Mouse (Mus musculus) ES-Bruce4 (cell line): ENCODE measurements around the gene Fgfbp3.

Experiments used
- CTCF ChIP-seq: IDR thresholded peaks from one replicate; pipeline ENCODE4 v1.8.1; 2011; ENCODE audit warnings: low read depth, low read length
- POLR2A ChIP-seq: IDR thresholded peaks from one replicate; pipeline ENCODE4 v1.8.1; 2011; ENCODE audit warnings: low read length; ENCODE audit not compliant: insufficient read depth

- no peak for TF ChIP-seq POLR2A
- no peak for TF ChIP-seq CTCF
Measured at GRCm38 (mm10) chr19:36961320-36961719, 41.9 kb upstream of the Fgfbp3 start.
